Mouse (Mus musculus) brain, embryonic 14.5 days (tissue): ENCODE data around the gene Tnfaip2. TPM values are rescaled to one million over a fixed set of nuclear protein-coding genes. Genes with fewer than 3 reads are reported as not detected.
A peak's percentile ranks its signal among the peaks of the same experiment; 100 is the strongest.

Source experiments
- DNase-seq: peaks from one replicate; pipeline ENCODE4 v3.0.0-alpha.2; 2011; ENCODE audit warnings: low read depth
- CTCF ChIP-seq: fragments of 200-500 bp; IDR thresholded peaks from 2 replicates; pipeline ENCODE4 v1.5.1; 2012; ENCODE audit warnings: inconsistent platforms, mild to moderate bottlenecking, moderate library complexity, borderline replicate concordance; ENCODE audit not compliant: insufficient read depth, insufficient read length; ENCODE audit errors: extremely low read depth
- POLR2A ChIP-seq: fragments of 200-500 bp; IDR thresholded peaks from 2 replicates; pipeline ENCODE4 v1.6.1; 2012; ENCODE audit warnings: mild to moderate bottlenecking, inconsistent platforms, borderline replicate concordance; ENCODE audit not compliant: poor library complexity, insufficient read depth, insufficient read length, severe bottlenecking; ENCODE audit errors: extremely low read depth
- polyA plus RNA-seq: library from polyadenylated mRNA; depleted of rRNA; stranded (reverse); fragments of >200 nt; gene quantifications from 2 replicates; pipeline ENCODE4 v1.2.3, GENCODE M21; 2012

Gene Tnfaip2
- polyA plus RNA-seq, 1 experiment = 1.6 TPM

- peak; percentile 85 for DNase-seq
- TF ChIP-seq POLR2A (no peak), CTCF (peak; percentile 90)
These were observed 27.2 kb downstream of the Tnfaip2 start for GRCm38 (mm10) chr12:111469507-111469906.

GRCm38 (mm10) chr12:111471119-111471518, 28.9 kb downstream of the Tnfaip2 start:
- DNase-seq = no peak
- TF ChIP-seq CTCF = no peak

- TF ChIP-seq POLR2A (no peak), CTCF (no peak)
- no peak for DNase-seq
These were observed 29.5 kb downstream of the Tnfaip2 start for GRCm38 (mm10) chr12:111471721-111472120.

DNA sequence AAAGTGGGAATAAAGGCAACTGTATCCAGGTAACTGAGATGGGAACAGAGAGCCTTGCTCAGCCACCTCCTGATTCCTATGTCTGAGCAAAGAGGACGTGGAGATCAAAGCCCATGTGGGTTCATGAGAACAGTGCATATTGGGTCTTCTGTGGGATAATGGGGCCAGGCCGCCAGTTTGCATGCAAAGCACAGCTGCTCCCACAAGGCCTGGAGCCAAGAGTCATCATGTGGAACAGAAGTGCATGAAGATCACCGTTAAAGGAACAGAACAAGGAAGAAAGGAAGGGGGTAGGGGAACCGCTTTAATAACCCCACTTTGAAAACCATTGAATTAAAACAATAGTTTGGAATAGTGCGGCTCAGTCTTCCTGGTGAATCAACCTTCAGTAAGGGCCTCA, 30.6 kb downstream of the Tnfaip2 start:
- TF ChIP-seq POLR2A = no peak
- TF ChIP-seq CTCF = no peak
- DNase-seq = peak; percentile 65

- DNase-seq = no peak
- no peak for TF ChIP-seq CTCF
- TF ChIP-seq POLR2A = no peak
These were observed 32.1 kb downstream of the Tnfaip2 start for GRCm38 (mm10) chr12:111474384-111474783.

DNA sequence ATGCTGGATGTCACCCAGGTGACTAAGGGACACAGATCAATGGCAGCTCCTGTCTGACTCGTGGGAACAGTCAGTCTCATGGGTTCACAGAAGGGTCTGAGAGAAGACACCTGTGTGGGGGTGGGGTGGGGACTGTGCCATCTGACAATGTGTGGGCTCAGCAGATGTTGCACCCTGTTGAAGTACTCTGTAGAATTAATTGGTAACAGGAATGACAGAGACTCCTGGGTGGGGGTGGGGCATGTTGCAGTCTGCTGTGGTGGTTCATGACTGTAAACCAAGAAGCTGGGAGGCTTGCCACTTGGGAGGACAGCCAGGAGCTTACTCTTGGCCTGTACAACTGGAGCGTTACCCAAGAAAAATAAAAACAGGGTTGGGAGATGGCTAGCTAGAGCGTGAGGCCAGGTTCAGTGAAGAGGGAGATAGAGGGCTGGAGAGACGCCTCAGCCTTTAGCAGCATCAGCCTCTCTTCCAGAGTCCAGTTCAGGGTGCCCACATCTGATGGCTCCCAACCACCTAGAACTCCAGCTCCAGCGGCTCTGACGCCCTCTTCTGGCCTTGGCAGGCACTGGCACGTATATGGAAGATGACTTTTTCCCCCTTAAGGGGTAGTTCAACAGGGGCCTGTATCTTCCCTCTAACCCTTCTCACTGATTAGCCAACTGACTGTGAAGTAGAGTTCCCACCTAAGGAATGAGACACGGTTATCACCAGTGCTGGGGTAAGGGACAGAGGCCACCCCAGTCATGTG, 32.8 kb downstream of the Tnfaip2 start:
- DNase-seq = peak; percentile 76
- TF ChIP-seq CTCF (peak; percentile 25; the same call in 1 of the 2 replicates), POLR2A (no peak)

GRCm38 (mm10) chr12:111478924-111479323, 36.7 kb downstream of the Tnfaip2 start:
- TF ChIP-seq POLR2A (no peak), CTCF (no peak)
- no peak for DNase-seq

GRCm38 (mm10) chr12:111479917-111480316, 37.6 kb downstream of the Tnfaip2 start:
- no peak for DNase-seq
- TF ChIP-seq POLR2A (no peak), CTCF (peak; percentile 63; the same call in 1 of the 2 replicates)

DNA sequence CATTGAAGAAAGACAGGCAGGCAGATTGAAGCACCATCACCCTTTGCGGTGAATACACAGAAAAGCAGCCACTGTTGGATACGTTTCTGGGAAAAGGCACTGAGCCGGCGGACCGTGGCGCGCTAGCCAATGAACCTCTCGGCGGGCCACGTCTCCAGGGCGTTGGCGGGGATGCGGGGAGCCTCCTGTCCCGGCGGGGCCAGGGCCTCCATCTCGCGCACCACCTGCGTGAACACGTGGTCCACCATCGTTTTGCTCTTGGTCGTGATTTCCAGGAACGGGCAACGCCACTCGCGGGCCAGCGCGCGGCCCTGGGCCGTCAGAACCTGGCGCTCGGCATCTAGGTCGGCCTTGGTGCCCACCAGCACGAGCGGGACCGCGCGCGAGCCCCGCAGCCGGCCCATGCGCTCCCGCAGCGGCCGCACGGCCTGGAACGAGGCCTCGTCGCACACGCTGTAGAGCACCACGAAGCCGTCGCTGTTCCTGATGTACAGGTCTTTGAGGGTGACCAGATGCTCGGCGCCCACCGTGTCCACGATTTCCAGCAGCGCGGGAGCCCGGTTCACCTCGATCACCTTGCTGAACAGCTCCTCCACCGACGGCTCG, 42.9 kb downstream of the Tnfaip2 start:
- TF ChIP-seq POLR2A (no peak), CTCF (no peak)
- no peak for DNase-seq

DNA sequence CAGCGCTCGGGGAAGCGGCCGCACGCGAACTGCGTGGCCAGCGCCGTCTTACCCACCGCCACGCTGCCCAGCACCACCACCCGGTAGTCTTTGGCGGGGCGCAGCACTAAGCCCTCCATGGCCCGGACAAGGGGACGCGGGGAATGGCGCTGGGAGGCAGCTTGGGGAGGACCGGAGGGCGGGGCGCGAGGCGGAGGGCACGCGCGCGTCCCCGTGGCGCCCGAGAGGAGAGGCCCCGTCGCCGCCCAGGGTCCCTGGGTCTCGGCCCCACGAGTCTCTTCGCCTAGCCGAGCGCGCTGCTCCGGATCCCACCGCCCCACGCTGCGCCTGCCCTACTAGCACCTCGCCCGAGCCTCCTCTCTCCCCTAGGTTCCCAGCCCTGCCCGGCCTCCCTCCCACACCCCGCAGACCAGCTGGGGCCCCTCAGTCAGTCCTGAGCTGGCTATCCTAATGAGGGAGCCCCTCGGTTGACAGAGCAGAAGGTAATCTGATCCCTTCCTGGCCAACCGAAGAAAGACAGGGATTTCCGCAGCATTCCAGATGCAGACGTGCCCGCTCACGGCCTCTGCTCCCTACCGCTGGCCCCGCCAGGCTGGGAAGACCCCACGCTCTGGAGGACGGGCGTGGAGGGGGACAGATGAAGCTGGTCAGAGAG, 43.5 kb downstream of the Tnfaip2 start, which contains the start of gene Gm266:
TSS of gene Gm266 (minus strand) at position 172 of the 655 bp plus-strand sequence.
- peak; percentile 36 for DNase-seq
- TF ChIP-seq POLR2A = no peak
- TF ChIP-seq CTCF = no peak

GRCm38 (mm10) chr12:111486455-111486854, 44.2 kb downstream of the Tnfaip2 start:
- DNase-seq = no peak

DNA sequence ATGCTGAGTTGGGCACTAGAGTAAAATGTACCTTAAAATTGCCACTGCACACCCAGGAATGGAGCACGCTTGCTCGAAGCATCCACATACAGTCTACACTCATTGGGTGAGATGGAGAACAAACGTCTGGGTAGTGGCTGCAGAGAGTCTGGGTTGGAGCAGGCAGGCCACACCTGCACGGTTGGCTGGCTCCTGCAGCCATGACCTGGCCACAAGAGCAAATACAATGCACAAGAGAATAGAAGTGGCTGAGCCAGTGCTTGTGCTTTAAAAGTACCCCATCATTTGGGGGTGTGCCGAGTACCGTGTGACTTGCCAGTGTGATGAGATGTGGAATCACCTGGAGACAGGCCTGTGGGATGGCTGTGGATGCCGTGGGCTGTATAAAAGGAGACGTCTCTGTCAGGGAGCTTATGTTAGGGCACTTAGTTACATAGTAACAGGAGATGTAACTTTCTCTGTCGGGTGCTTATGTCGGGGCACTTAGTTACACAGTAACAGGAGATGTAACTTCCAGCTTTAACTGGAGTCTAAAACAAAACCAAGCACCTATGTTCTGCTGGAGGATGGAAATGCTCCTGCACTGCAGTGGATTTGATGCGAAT, 47.1 kb downstream of the Tnfaip2 start:
- no peak for TF ChIP-seq POLR2A
- no peak for TF ChIP-seq CTCF
- no peak for DNase-seq

More at GRCm38 (mm10) chr12:111486455-111486854, 44.2 kb downstream of the Tnfaip2 start:
- TF ChIP-seq CTCF (no peak), POLR2A (no peak)
